Mouse (Mus musculus) cortical plate, adult 2 months (tissue): Measurements from ENCODE around the gene Neurl1a. TPM values are rescaled to one million over a fixed set of nuclear protein-coding genes. Genes with fewer than 3 reads are reported as not detected.

Source experiments
- H3K27ac ChIP-seq: fragments of 200-500 bp; 2 replicates; pipeline ENCODE4 v1.5.1; 2012; ENCODE audit warnings: low read length, control low read depth, inconsistent platforms; ENCODE audit not compliant: insufficient read depth
- H3K4me1 ChIP-seq: fragments of 200-500 bp; 2 replicates; pipeline ENCODE4 v1.6.1; 2011; ENCODE audit warnings: low read length; ENCODE audit not compliant: control insufficient read depth, insufficient read depth
- H3K4me3 ChIP-seq: fragments of 200-500 bp; 2 replicates; pipeline ENCODE4 v1.5.1; 2011; ENCODE audit warnings: mild to moderate bottlenecking, low read length, control low read depth; ENCODE audit not compliant: insufficient read depth
- CTCF ChIP-seq: fragments of 200-500 bp; IDR thresholded peaks from 2 replicates; pipeline ENCODE4 v1.5.1; 2011; ENCODE audit warnings: mild to moderate bottlenecking, control low read depth, low read length; ENCODE audit not compliant: insufficient read depth; ENCODE audit errors: extremely low read depth
- POLR2A ChIP-seq: fragments of 200-500 bp; IDR thresholded peaks from 2 replicates; pipeline ENCODE4 v1.6.1; 2011; ENCODE audit warnings: mild to moderate bottlenecking, low read length, control low read depth; ENCODE audit not compliant: insufficient read depth; ENCODE audit errors: extremely low read depth
- polyA plus RNA-seq: library from polyadenylated mRNA; depleted of rRNA; stranded (reverse); fragments of >200 nt; gene quantifications from 2 replicates; pipeline ENCODE4 v1.2.3, GENCODE M21; 2012

Neurl1a gene
- polyA plus RNA-seq, 1 experiment: 124 TPM

DNA sequence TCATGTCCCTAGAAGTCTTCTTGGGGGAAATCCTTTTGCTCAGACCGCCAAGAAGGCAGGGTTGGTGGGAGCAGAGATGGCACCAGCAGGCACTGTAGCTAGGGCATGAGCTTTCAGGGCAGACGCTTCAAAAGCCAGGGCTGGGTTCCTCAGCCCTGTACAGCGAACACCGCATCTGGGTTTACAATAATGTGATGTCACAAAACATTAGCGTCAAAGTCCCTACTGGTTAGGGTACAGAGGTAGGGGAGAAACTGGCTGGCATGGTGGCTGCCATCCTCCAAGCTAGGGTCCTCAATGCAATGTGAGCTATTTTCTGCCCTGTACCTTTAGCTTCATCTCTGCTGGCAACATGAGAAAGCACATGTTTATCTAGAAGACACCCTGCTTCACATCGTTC lies 24.4 kb downstream of the Neurl1a start:
- no peak for TF ChIP-seq POLR2A
- no peak for TF ChIP-seq CTCF
- Histone ChIP-seq H3K27ac (no peak overlapping the region), H3K4me1 (peaks cover 9% of the 10 kb centered on the region), H3K4me3 (no peak overlapping the region)

GRCm38 (mm10) chr19:47204653-47205052 lies 26.0 kb downstream of the Neurl1a start:
- TF ChIP-seq POLR2A (no peak), CTCF (no peak)
- H3K27ac ChIP-seq: peak overlapping the region; percentile 27; the same call in 1 of the 2 replicates
- no peak overlapping the region for H3K4me3 ChIP-seq
- H3K4me1 ChIP-seq: peaks cover 9% of the 10 kb centered on the region

DNA sequence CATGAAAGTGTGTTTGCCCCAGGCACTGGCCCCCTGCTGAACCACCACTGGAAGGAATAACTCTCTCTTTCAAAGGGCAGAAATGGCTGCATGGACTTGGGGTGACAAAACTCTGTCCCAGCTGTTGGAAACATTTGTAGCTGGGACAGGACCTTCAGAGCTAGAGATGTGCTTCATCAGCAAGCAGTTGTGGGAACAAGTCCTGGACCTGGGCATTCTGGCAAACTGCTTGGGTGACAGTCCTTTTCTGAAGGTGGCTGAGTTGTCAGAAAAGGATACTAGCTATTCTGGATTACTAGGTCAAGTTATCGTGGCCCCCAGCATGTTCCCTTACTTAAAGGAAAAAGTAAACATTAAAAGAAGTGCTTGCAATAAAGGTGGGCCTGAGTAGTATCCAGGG lies 27.5 kb downstream of the Neurl1a start:
- H3K4me3 ChIP-seq: no peak overlapping the region
- TF ChIP-seq POLR2A (no peak), CTCF (no peak)
- peaks cover 9% of the 10 kb centered on the region for H3K4me1 ChIP-seq
- H3K27ac ChIP-seq: no peak overlapping the region

DNA sequence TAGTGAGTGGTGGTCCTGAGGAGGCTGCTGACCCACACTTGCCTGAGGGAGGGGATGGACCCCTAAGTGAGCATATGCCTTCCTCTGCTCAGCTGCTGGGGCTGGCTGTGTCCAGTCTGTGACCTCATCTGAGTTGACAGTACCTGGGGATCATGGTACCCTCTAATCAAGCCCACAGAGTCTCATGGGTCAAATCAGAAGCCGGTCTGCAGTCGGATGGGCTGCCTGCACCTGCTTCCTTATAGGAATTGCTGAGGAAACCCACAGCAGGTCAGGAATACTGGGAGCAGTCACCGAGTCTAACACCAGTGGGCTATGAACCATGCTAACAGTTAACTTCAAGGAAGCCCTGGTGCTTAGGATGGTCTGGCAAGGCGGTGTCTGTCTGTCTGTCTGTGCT lies 31.8 kb downstream of the Neurl1a start:
- no peak overlapping the region for H3K27ac ChIP-seq
- TF ChIP-seq CTCF (no peak), POLR2A (no peak)
- H3K4me1 ChIP-seq: peaks cover 5% of the 10 kb centered on the region; the same call in 1 of the 2 replicates
- no peak overlapping the region for H3K4me3 ChIP-seq

DNA sequence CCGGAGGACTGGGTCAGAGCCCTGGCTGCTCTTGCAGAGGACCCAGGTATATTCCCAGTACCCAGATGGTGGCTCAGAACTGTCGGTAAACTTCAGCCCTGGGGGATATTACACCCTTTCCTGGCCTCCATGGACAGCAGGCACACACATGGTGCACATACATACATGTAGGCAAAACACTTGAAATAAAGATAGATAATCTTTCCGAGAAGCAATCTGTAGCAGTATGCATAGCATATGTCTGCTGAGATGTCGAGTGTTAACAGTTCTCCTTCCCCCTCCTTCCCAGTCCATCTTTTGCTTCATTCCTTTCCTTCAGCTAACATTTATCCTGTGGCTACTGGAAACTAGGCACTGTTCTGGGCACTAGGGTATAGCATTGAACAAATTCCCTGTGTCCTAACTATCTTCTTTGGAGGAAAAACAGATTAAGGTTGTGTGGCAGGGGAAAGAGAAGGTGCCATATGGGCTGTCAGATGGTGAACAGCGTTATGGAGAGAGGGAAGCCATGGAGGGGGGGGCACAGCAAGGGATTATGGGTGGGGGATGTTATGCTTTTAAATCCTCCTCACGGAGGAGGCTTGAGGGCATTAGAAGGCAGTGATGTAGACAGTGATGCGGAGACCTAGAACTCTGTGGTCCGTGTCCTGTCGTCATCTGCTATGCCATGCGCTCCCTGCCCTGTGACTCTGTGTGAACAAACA lies 33.1 kb downstream of the Neurl1a start:
- H3K4me1 ChIP-seq: peaks cover 5% of the 10 kb centered on the region; the same call in 1 of the 2 replicates
- H3K4me3 ChIP-seq: no peak overlapping the region
- peak overlapping the region; percentile 47; the same call in 1 of the 2 replicates for H3K27ac ChIP-seq
- TF ChIP-seq POLR2A (no peak), CTCF (no peak)

DNA sequence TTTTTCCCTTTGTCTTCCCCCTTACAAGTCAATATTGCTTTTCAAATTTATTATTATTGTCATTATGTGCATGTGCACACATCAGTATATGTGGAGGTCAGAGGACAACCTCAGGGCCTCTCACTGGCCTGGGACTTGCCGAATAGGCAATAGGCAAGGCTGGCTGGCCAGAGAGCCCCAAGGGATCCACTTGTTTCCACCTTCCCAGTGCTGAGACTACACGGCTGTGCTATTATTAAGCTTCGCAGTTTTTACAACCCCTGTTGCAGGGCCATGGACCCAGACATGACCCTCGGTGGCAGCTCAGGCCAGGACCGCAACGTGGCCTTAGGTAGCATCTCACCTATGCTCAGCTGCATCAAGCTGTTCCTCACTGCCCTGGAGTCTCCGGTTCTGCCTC lies 33.8 kb downstream of the Neurl1a start:
- Histone ChIP-seq H3K4me1 (peaks cover 5% of the 10 kb centered on the region; the same call in 1 of the 2 replicates), H3K4me3 (no peak overlapping the region), H3K27ac (no peak overlapping the region)
- no peak for TF ChIP-seq CTCF
- TF ChIP-seq POLR2A: no peak

DNA sequence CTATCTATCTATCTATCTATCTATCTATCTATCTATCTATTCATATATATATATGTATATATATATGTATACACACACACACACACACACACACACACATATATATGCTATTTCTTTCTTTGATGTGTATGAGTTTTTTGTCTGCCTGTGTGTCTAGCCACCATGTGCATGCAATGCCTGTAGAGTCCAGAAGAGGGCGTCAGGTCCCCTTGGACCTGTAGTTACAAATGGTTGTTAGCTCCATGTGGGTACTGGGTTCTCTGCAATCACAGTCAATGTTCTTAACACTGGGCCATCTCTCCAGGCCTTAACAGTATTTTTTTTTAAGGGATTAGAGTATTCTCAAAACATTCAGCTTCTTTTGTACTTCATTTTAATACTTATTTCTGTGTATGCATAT lies 34.9 kb downstream of the Neurl1a start:
- Histone ChIP-seq H3K27ac (no peak overlapping the region), H3K4me3 (no peak overlapping the region), H3K4me1 (peaks cover 5% of the 10 kb centered on the region; the same call in 1 of the 2 replicates)
- TF ChIP-seq POLR2A: no peak
- no peak for TF ChIP-seq CTCF

GRCm38 (mm10) chr19:47216766-47217165 lies 38.1 kb downstream of the Neurl1a start:
- no peak overlapping the region for H3K27ac ChIP-seq
- no peak overlapping the region for H3K4me3 ChIP-seq
- H3K4me1 ChIP-seq: peaks cover 8% of the 10 kb centered on the region
- TF ChIP-seq CTCF (no peak), POLR2A (no peak)

- Histone ChIP-seq H3K4me3 (no peak overlapping the region), H3K4me1 (peaks cover 11% of the 10 kb centered on the region), H3K27ac (no peak overlapping the region)
- TF ChIP-seq CTCF (no peak), POLR2A (no peak)
Observed at GRCm38 (mm10) chr19:47219622-47220021, 41.0 kb downstream of the Neurl1a start.

- TF ChIP-seq CTCF: no peak
- TF ChIP-seq POLR2A: no peak
- Histone ChIP-seq H3K4me1 (peaks cover 10% of the 10 kb centered on the region), H3K4me3 (no peak overlapping the region), H3K27ac (no peak overlapping the region)
Observed at GRCm38 (mm10) chr19:47220232-47220631, 41.6 kb downstream of the Neurl1a start.
